Mouse (Mus musculus): ENCODE measurements at regions not wholly inside any gene's neighbourhood (a gene's known extent, or its start where the extent isn't known, plus 50 kb on each side); places are given as distances from the start of the nearest gene placed in this dataset.

DNA sequence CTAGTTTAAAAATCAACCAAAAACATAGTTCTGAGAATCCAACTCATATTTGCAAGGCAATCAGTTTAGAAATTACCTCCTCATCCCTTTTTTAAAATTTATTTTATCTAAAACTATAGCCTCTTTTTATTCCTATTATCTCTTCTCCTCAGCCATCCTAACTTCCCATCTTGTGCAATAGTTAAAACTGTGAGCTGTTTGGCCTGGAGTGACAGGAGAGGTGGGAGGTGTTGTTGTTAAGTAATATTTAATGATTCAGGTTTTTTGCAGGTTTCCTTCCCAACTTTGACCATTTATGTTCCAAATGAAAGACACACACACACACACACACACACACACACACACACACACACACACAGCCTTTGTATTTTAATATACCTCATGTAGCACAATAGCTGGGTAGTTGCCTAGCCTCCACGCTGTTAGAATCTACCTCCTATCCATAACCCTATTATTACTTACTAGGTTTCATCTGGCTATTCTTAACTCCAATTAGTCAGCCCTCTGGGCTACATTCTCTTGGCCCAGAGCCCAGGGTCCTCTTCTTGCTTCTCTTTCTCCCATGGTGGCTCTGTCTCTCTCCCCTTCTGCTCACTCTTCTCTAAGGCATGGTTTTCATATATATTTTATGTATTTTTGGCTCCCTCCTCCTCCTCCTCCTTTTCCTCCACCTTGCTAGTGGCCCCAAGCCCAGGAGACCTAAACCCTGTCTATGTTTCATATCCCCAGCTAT, 113.5 kb downstream of the Olfr721-ps1 start:
- TF ChIP-seq CTCF (IDR thresholded peaks at IDR 0.05; ENCODE audit: low read depth, low read length) (no peak), EP300 (IDR thresholded peaks at IDR 0.05; ENCODE audit: insufficient read depth, low read depth, low read length) (no peak), POLR2A (IDR thresholded peaks at IDR 0.05; ENCODE audit: insufficient read depth, low read length) (no peak)

Measured in ES-Bruce4 (cell line).